Mouse (Mus musculus) adrenal gland, adult 8-10 months (tissue): ENCODE results near the gene Lrrc3c. TPM values are rescaled to one million over a fixed set of nuclear protein-coding genes. Genes with fewer than 3 reads are reported as not detected.

Source experiments
- DNase-seq: peaks from one replicate; pipeline ENCODE4 v3.0.0; 2022
- total RNA-seq, 4 experiments: library from RNA; stranded (reverse); gene quantifications; 2 replicates each; pipeline ENCODE4 v1.2.4; 2022

The Lrrc3c gene
- total RNA-seq, result not detected

- DNase-seq, result no peak
Observed at GRCm38 (mm10) chr11:98597991-98598390, at the start of gene Lrrc3c. TSS of gene Lrrc3c (plus strand) at chr11:98598291.

- no peak for DNase-seq
Observed at GRCm38 (mm10) chr11:98549363-98549762, 48.7 kb upstream of the Lrrc3c start.

- DNase-seq, result no peak
Observed at GRCm38 (mm10) chr11:98550311-98550974, 47.6 kb upstream of the Lrrc3c start.

- DNase-seq, result peak; percentile 82
Observed at GRCm38 (mm10) chr11:98550975-98551828, 46.9 kb upstream of the Lrrc3c start, which contains the start of gene Zpbp2. TSS of gene Zpbp2 (plus strand) at chr11:98551097.

GRCm38 (mm10) chr11:98553966-98554365 is 44.1 kb upstream of the Lrrc3c start:
- DNase-seq, result no peak

GRCm38 (mm10) chr11:98555124-98555700 is 42.9 kb upstream of the Lrrc3c start:
- DNase-seq, result no peak

GRCm38 (mm10) chr11:98560942-98561341 is 37.1 kb upstream of the Lrrc3c start:
- DNase-seq, result no peak

- DNase-seq, result no peak
Observed at GRCm38 (mm10) chr11:98563025-98563424, 35.1 kb upstream of the Lrrc3c start.

GRCm38 (mm10) chr11:98563921-98564414 is 34.1 kb upstream of the Lrrc3c start:
- no peak for DNase-seq

- DNase-seq, result no peak
Observed at GRCm38 (mm10) chr11:98568326-98568725, 29.8 kb upstream of the Lrrc3c start.

GRCm38 (mm10) chr11:98569461-98569860 is 28.6 kb upstream of the Lrrc3c start:
- no peak for DNase-seq

- no peak for DNase-seq
Observed at GRCm38 (mm10) chr11:98577776-98578175, 20.3 kb upstream of the Lrrc3c start.

- DNase-seq, result no peak
Observed at GRCm38 (mm10) chr11:98580301-98581121, 17.6 kb upstream of the Lrrc3c start.

- no peak for DNase-seq
Observed at GRCm38 (mm10) chr11:98581286-98582029, 16.6 kb upstream of the Lrrc3c start.

GRCm38 (mm10) chr11:98582030-98582388 is 16.1 kb upstream of the Lrrc3c start:
- no peak for DNase-seq

- DNase-seq, result no peak
Observed at GRCm38 (mm10) chr11:98582551-98583264, 15.4 kb upstream of the Lrrc3c start.

- DNase-seq, result no peak
Observed at GRCm38 (mm10) chr11:98583265-98583552, 14.9 kb upstream of the Lrrc3c start.

GRCm38 (mm10) chr11:98583571-98583970 is 14.5 kb upstream of the Lrrc3c start:
- DNase-seq, result no peak

GRCm38 (mm10) chr11:98584146-98584545 is 13.9 kb upstream of the Lrrc3c start:
- no peak for DNase-seq

GRCm38 (mm10) chr11:98584629-98585177 is 13.4 kb upstream of the Lrrc3c start:
- no peak for DNase-seq
